Mouse (Mus musculus) liver, adult (tissue): Measurements from ENCODE around the gene Ppara.

Source experiments
- GATA4 ChIP-seq: IDR thresholded peaks from 2 replicates; pipeline ENCODE4 v1.6.1; 2014; ENCODE audit warnings: mild to moderate bottlenecking, low read length; ENCODE audit not compliant: insufficient replicate concordance

The Ppara gene

GRCm38 (mm10) chr15:85734148-85734547, 635 bp upstream of the Ppara start:
- no peak for TF ChIP-seq GATA4

- TF ChIP-seq GATA4, result no peak
Measured at GRCm38 (mm10) chr15:85735063-85735835, 466 bp downstream of the Ppara start.

- TF ChIP-seq GATA4, result no peak
Measured at GRCm38 (mm10) chr15:85735836-85736190, 1.0 kb downstream of the Ppara start.

GRCm38 (mm10) chr15:85736506-85736905, 1.7 kb downstream of the Ppara start:
- TF ChIP-seq GATA4, result no peak

DNA sequence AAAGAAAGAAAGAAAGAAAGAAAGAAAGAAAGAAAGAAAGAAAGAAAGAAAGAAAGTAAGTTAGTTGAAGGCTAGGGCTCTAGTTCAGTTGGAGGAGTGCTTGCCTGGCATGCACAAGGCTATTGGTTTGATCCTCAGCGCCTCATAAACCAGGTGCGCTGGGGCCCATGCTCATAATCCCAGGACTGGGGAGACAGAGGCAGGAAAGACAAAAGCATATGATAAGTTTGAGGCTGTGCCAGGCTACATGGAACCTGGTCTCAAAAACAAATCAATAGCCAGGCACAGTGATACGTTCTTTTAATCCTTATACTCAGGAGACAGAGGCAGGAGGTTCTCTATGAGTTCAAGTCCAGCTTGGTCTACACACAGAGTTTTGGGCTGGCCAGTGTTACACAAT, 3.6 kb downstream of the Ppara start:
- TF ChIP-seq GATA4, result no peak

DNA sequence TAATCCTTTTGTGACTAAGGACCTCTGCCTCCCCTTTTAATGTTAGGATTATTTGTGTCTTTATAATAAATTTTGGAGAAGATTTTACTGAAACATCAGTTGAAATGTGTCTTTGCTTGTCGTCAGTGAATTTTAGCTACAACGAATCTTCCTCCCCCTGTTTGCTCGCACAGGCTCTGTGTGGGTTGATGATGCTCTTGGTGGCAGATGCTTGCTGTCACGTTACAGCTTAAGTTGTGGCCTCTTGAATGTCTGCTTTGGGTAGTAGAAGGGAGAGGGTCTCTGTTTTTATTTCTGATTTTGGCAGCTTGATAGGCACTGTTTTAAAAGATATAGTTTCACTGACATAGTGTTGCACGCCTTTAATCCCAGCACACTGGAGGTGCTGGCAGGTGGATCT, 4.2 kb downstream of the Ppara start:
- TF ChIP-seq GATA4, result no peak

- TF ChIP-seq GATA4, result no peak
Measured at GRCm38 (mm10) chr15:85742608-85743007, 7.8 kb downstream of the Ppara start.

DNA sequence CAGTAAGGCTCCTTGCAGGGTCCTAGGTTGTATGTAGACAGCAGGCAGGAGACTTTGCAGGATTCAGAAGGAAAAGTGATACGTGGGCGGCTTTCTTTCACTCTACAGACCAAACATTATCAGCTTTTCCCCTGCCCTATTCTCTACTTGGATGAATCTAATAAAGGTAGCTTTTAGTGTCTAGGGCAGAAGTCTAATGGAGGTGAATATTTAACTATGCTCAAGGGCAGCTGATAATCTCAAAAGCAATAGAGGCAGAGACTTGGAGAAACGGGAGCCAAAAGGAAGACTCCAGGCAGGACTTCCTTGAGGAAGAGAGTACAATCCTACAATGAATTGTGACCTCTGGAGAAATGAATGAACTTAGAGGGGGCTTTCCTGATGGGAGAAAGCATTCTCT, 9.2 kb downstream of the Ppara start:
- TF ChIP-seq GATA4, result no peak

DNA sequence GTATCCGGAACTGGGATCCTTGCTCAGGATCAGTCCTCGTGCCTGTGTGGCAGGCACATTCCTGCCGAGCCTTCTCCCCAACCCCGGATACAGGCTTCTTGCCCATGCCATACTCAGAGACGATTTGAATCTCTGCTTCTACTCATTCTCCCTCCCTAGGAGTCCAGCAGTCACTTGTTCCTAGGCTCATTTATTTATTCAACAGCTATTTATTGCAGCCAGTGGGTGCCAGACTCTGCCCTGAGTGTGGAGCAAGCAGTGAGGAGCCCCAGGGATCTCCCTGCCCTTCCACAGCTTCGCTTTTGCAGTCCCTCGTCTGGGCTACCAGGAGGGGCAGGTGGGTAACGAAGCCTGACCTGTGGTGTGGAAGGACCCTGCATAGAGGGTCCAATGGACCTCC, 11.4 kb downstream of the Ppara start:
- TF ChIP-seq GATA4, result no peak

DNA sequence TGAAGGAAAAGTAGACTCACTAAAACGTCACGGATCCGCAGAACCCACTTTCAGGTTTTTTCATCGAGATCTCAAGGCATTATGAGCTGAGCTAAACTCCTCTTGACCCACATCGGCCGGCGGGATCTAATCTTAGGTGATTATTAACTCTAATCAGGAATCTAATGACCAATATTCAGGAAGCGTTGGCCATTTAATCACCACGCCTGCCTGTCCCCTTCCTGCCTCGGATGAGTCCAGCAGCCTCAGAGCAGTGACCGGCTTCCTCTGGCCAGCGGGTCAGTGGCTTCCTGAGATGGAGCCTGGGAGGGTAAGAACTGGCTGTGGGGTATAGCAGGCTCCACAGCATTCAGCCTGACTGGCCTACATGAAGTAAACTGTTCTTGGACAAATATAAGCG, 11.9 kb downstream of the Ppara start:
- TF ChIP-seq GATA4, result no peak

- TF ChIP-seq GATA4, result no peak
Measured at GRCm38 (mm10) chr15:85747951-85748350, 13.2 kb downstream of the Ppara start.

GRCm38 (mm10) chr15:85748466-85748865, 13.7 kb downstream of the Ppara start:
- no peak for TF ChIP-seq GATA4

- TF ChIP-seq GATA4, result no peak
Measured at GRCm38 (mm10) chr15:85749141-85749540, 14.4 kb downstream of the Ppara start.

DNA sequence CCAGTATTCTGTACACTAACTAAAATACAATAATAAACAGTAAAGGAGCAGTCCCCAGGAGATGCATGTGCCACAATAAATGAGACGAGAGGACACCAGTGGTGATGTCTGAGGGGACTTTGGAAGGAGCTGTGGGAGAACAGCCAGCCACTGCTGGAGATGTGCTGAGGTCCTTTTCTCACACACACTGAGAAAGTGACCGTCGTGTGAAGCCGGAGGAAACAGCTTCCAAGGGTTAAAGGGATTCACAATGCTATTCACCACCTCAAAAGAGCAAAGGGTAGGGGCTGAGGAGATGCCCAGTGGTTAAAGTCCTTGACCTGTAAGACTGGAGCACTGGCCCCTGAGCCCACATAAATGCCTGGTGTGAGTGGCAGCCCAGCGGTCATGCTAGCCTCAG, 15.3 kb downstream of the Ppara start:
- no peak for TF ChIP-seq GATA4

GRCm38 (mm10) chr15:85752655-85753054, 17.9 kb downstream of the Ppara start:
- no peak for TF ChIP-seq GATA4

- peak; percentile 9; the same call in 1 of the 2 replicates for TF ChIP-seq GATA4
Measured at GRCm38 (mm10) chr15:85754033-85754650, 19.4 kb downstream of the Ppara start.

GRCm38 (mm10) chr15:85755214-85755613, 20.4 kb downstream of the Ppara start:
- TF ChIP-seq GATA4, result no peak

GRCm38 (mm10) chr15:85756611-85757010, 21.8 kb downstream of the Ppara start:
- no peak for TF ChIP-seq GATA4

- TF ChIP-seq GATA4, result no peak
Measured at GRCm38 (mm10) chr15:85757768-85758167, 23.0 kb downstream of the Ppara start.
